Mouse (Mus musculus) erythroblast, adult 5-6 weeks (primary cell): ENCODE results near the gene Scaf1. TPM values are rescaled to one million over a fixed set of nuclear protein-coding genes. Genes with fewer than 3 reads are reported as not detected.

Experiments used
- ATAC-seq: replicated peaks from 2 replicates; pipeline ENCODE4 v1.8.0; 2016; ENCODE audit warnings: moderate number of reproducible peaks, mild to moderate bottlenecking, moderate TSS enrichment, inconsistent platforms; ENCODE audit not compliant: poor library complexity, low FRiP score, severe bottlenecking
- total RNA-seq, 2 experiments: library from RNA; stranded (forward) in 1 of 2; stranded (reverse) in 1 of 2; fragments of 150-400 nt in 1 of 2; fragments of 200-764, 138-1000 nt in 1 of 2; gene quantifications; 2 replicates each; pipeline versions ENCODE4 v1.2.3 to v1.2.4; 2015 to 2017; ENCODE audit warnings: low replicate concordance in 2 of 2

Scaf1 gene
- total RNA-seq, 2 experiments from 2014 or later: 7.9 to 10.0 TPM

GRCm38 (mm10) chr7:44960512-44960910 is 55.7 kb downstream of the Scaf1 start:
- ATAC-seq: no peak

DNA sequence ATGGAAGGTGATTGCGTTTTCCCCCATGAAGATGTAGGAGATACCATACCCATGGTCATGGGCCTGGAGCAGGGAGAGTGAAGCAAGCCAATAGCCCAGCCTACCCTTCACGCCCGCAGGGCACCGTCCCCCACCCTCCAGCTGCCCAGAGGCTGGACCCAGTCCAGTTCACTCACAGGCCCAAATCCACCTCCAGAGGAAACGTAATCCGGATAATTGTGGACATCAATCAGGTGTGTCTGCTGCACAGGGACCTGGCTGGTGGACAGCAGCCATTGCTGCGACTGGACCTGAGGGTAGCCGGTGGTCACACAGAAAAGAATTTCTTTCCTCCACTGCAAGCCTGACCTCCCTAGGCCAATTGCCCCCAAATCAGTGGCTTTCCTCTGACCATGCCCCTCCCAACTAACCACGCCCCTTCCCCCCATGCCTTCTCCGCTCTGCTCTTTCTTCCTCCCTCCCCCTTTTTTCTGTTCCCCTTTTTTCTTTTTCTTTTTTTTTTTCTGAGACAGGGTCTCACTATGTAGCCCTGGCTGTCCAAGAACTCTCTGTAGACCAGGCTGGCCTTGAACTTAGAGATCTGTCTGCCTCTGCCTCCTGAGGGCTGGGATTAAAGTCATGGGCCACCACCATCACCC is 56.2 kb downstream of the Scaf1 start:
- ATAC-seq: no peak

- no peak for ATAC-seq
Measured at GRCm38 (mm10) chr7:44959281-44959680, 56.9 kb downstream of the Scaf1 start.

- no peak; the same call in 1 of the 2 replicates for ATAC-seq
Measured at GRCm38 (mm10) chr7:44958208-44958607, 58.0 kb downstream of the Scaf1 start.

- no peak for ATAC-seq
Measured at GRCm38 (mm10) chr7:44957183-44957835, 58.9 kb downstream of the Scaf1 start.

GRCm38 (mm10) chr7:44956266-44956665 is 59.9 kb downstream of the Scaf1 start:
- ATAC-seq: no peak

- no peak for ATAC-seq
Measured at GRCm38 (mm10) chr7:44955628-44956027, 60.5 kb downstream of the Scaf1 start.

- no peak for ATAC-seq
Measured at GRCm38 (mm10) chr7:44954091-44954885, 61.9 kb downstream of the Scaf1 start.

- ATAC-seq: no peak
Measured at GRCm38 (mm10) chr7:44953561-44953960, 62.6 kb downstream of the Scaf1 start.

Other genes with a start within 250 kb of the Scaf1 start
Only the 30 nearest of the 35 such genes appear.
- gene Akt1s1, start 167.4 kb downstream of the Scaf1 start, total RNA-seq (2015; ENCODE audit: low replicate concordance): 6.5 and 7.1 TPM in 2 replicates
- gene Akt1s1, start 167.4 kb downstream of the Scaf1 start, total RNA-seq (2017; ENCODE audit: low replicate concordance): 19.7 and 43.3 TPM in 2 replicates
- 15.8 and 21.3 TPM in 2 replicates for gene Tbc1d17, start 167.3 kb downstream of the Scaf1 start, total RNA-seq (2015; ENCODE audit: low replicate concordance)
- gene Tbc1d17, start 167.3 kb downstream of the Scaf1 start, total RNA-seq (2017; ENCODE audit: low replicate concordance): 33.6 and 77.5 TPM in 2 replicates
- gene Pnkp, start 159.2 kb downstream of the Scaf1 start, total RNA-seq (2015; ENCODE audit: low replicate concordance): 17.3 and 43.3 TPM in 2 replicates
- gene Pnkp, start 159.2 kb downstream of the Scaf1 start, total RNA-seq (2017; ENCODE audit: low replicate concordance): 26.8 and 32.5 TPM in 2 replicates
- 6.9 and 8.1 TPM in 2 replicates for gene Ptov1, start 146.6 kb downstream of the Scaf1 start, total RNA-seq (2015; ENCODE audit: low replicate concordance)
- gene Ptov1, start 146.6 kb downstream of the Scaf1 start, total RNA-seq (2017; ENCODE audit: low replicate concordance): 8.8 and 12.1 TPM in 2 replicates
- 6.5 and 8.4 TPM in 2 replicates for gene Med25, start 123.7 kb downstream of the Scaf1 start, total RNA-seq (2015; ENCODE audit: low replicate concordance)
- gene Med25, start 123.7 kb downstream of the Scaf1 start, total RNA-seq (2017; ENCODE audit: low replicate concordance): 3.2 and 5.3 TPM in 2 replicates
- 1.3 TPM in 1 of 2 replicates, not detected in the other for gene Fuz, start 120.3 kb downstream of the Scaf1 start, total RNA-seq (2015; ENCODE audit: low replicate concordance)
- gene Fuz, start 120.3 kb downstream of the Scaf1 start, total RNA-seq (2017; ENCODE audit: low replicate concordance): 2.2 and 4.3 TPM in 2 replicates
- 29.4 and 43.1 TPM in 2 replicates for gene Ap2a1, start 86.9 kb downstream of the Scaf1 start, total RNA-seq (2015; ENCODE audit: low replicate concordance)
- 27.5 and 36.0 TPM in 2 replicates for gene Ap2a1, start 86.9 kb downstream of the Scaf1 start, total RNA-seq (2017; ENCODE audit: low replicate concordance)
- not detected in 2 replicates for gene Tsks, start 73.2 kb downstream of the Scaf1 start, total RNA-seq (2015; ENCODE audit: low replicate concordance)
- not detected in 2 replicates for gene Tsks, start 73.2 kb downstream of the Scaf1 start, total RNA-seq (2017; ENCODE audit: low replicate concordance)
- gene Cpt1c, start 41.5 kb downstream of the Scaf1 start, total RNA-seq (2015; ENCODE audit: low replicate concordance): 0.19 and 1.5 TPM in 2 replicates
- gene Cpt1c, start 41.5 kb downstream of the Scaf1 start, total RNA-seq (2017; ENCODE audit: low replicate concordance): 0.28 and 0.51 TPM in 2 replicates
- gene Prmt1, start 29.8 kb downstream of the Scaf1 start, total RNA-seq (2015; ENCODE audit: low replicate concordance): 21.7 and 73.4 TPM in 2 replicates
- gene Prmt1, start 29.8 kb downstream of the Scaf1 start, total RNA-seq (2017; ENCODE audit: low replicate concordance): 9.2 and 30.6 TPM in 2 replicates
- gene Irf3, start 18.7 kb downstream of the Scaf1 start, total RNA-seq (2015; ENCODE audit: low replicate concordance): 15.5 and 24.2 TPM in 2 replicates
- gene Irf3, start 18.7 kb downstream of the Scaf1 start, total RNA-seq (2017; ENCODE audit: low replicate concordance): 17.0 and 34.1 TPM in 2 replicates
- gene Bcl2l12, start 17.7 kb downstream of the Scaf1 start, total RNA-seq (2015; ENCODE audit: low replicate concordance): 2.9 and 9.6 TPM in 2 replicates
- 1.3 and 2.5 TPM in 2 replicates for gene Bcl2l12, start 17.7 kb downstream of the Scaf1 start, total RNA-seq (2017; ENCODE audit: low replicate concordance)
- 7.5 and 10.8 TPM in 2 replicates for gene Rras, start 1.6 kb upstream of the Scaf1 start, total RNA-seq (2015; ENCODE audit: low replicate concordance)
- gene Rras, start 1.6 kb upstream of the Scaf1 start, total RNA-seq (2017; ENCODE audit: low replicate concordance): 0.60 TPM in 1 of 2 replicates, not detected in the other
- 3.3 and 6.1 TPM in 2 replicates for gene Prr12, start 36.5 kb upstream of the Scaf1 start, total RNA-seq (2015; ENCODE audit: low replicate concordance)
- 0.60 and 0.70 TPM in 2 replicates for gene Prr12, start 36.5 kb upstream of the Scaf1 start, total RNA-seq (2017; ENCODE audit: low replicate concordance)
- 10.4 and 20.7 TPM in 2 replicates for gene Nosip, start 46.1 kb upstream of the Scaf1 start, total RNA-seq (2015; ENCODE audit: low replicate concordance)
- 15.5 and 22.2 TPM in 2 replicates for gene Nosip, start 46.1 kb upstream of the Scaf1 start, total RNA-seq (2017; ENCODE audit: low replicate concordance)
- gene Prrg2, start 46.3 kb upstream of the Scaf1 start, total RNA-seq (2015; ENCODE audit: low replicate concordance): 1.3 and 5.2 TPM in 2 replicates
- gene Prrg2, start 46.3 kb upstream of the Scaf1 start, total RNA-seq (2017; ENCODE audit: low replicate concordance): 0.34 and 7.0 TPM in 2 replicates
- gene Rcn3, start 75.9 kb upstream of the Scaf1 start, total RNA-seq (2015; ENCODE audit: low replicate concordance): 1.3 and 2.5 TPM in 2 replicates
- gene Rcn3, start 75.9 kb upstream of the Scaf1 start, total RNA-seq (2017; ENCODE audit: low replicate concordance): 6.7 and 7.5 TPM in 2 replicates
- 2.5 and 7.3 TPM in 2 replicates for gene Fcgrt, start 87.5 kb upstream of the Scaf1 start, total RNA-seq (2015; ENCODE audit: low replicate concordance)
- gene Fcgrt, start 87.5 kb upstream of the Scaf1 start, total RNA-seq (2017; ENCODE audit: low replicate concordance): 10.3 and 11.4 TPM in 2 replicates
- 604 and 677 TPM in 2 replicates for gene Rps11, start 108.1 kb upstream of the Scaf1 start, total RNA-seq (2015; ENCODE audit: low replicate concordance)
- gene Rps11, start 108.1 kb upstream of the Scaf1 start, total RNA-seq (2017; ENCODE audit: low replicate concordance): 233 and 238 TPM in 2 replicates
- gene Rpl13a, start 112.4 kb upstream of the Scaf1 start, total RNA-seq (2015; ENCODE audit: low replicate concordance): 517 and 725 TPM in 2 replicates
- gene Rpl13a, start 112.4 kb upstream of the Scaf1 start, total RNA-seq (2017; ENCODE audit: low replicate concordance): 475 and 688 TPM in 2 replicates
- gene Gm45713, start 119.9 kb upstream of the Scaf1 start, total RNA-seq (2015; ENCODE audit: low replicate concordance): not detected in 2 replicates
- not detected in 2 replicates for gene Gm45713, start 119.9 kb upstream of the Scaf1 start, total RNA-seq (2017; ENCODE audit: low replicate concordance)
- 1.3 and 3.8 TPM in 2 replicates for gene Flt3l, start 120.1 kb upstream of the Scaf1 start, total RNA-seq (2015; ENCODE audit: low replicate concordance)
- 2.6 and 3.6 TPM in 2 replicates for gene Flt3l, start 120.1 kb upstream of the Scaf1 start, total RNA-seq (2017; ENCODE audit: low replicate concordance)
- 33.4 and 59.6 TPM in 2 replicates for gene Pih1d1, start 137.9 kb upstream of the Scaf1 start, total RNA-seq (2015; ENCODE audit: low replicate concordance)
- 2.7 and 15.8 TPM in 2 replicates for gene Pih1d1, start 137.9 kb upstream of the Scaf1 start, total RNA-seq (2017; ENCODE audit: low replicate concordance)
- gene Aldh16a1, start 138.2 kb upstream of the Scaf1 start, total RNA-seq (2015; ENCODE audit: low replicate concordance): 10.2 and 12.7 TPM in 2 replicates
- gene Aldh16a1, start 138.2 kb upstream of the Scaf1 start, total RNA-seq (2017; ENCODE audit: low replicate concordance): 6.3 and 10.3 TPM in 2 replicates
- gene Slc17a7, start 147.6 kb upstream of the Scaf1 start, total RNA-seq (2015; ENCODE audit: low replicate concordance): not detected in 2 replicates
- 0.28 TPM in 1 of 2 replicates, not detected in the other for gene Slc17a7, start 147.6 kb upstream of the Scaf1 start, total RNA-seq (2017; ENCODE audit: low replicate concordance)
- gene Gfy, start 163.2 kb upstream of the Scaf1 start, total RNA-seq (2015; ENCODE audit: low replicate concordance): not detected in 2 replicates
- gene Gfy, start 163.2 kb upstream of the Scaf1 start, total RNA-seq (2017; ENCODE audit: low replicate concordance): not detected in 2 replicates
- gene Pth2, start 164.6 kb upstream of the Scaf1 start, total RNA-seq (2015; ENCODE audit: low replicate concordance): not detected in 2 replicates
- gene Pth2, start 164.6 kb upstream of the Scaf1 start, total RNA-seq (2017; ENCODE audit: low replicate concordance): not detected in 2 replicates
- gene Ccdc155, start 188.5 kb upstream of the Scaf1 start, total RNA-seq (2015; ENCODE audit: low replicate concordance): not detected in 2 replicates
- not detected in 2 replicates for gene Ccdc155, start 188.5 kb upstream of the Scaf1 start, total RNA-seq (2017; ENCODE audit: low replicate concordance)
- gene Dkkl1, start 195.8 kb upstream of the Scaf1 start, total RNA-seq (2015; ENCODE audit: low replicate concordance): 6.3 and 20.8 TPM in 2 replicates
- gene Dkkl1, start 195.8 kb upstream of the Scaf1 start, total RNA-seq (2017; ENCODE audit: low replicate concordance): 0.56 TPM in 1 of 2 replicates, not detected in the other
- gene Tead2, start 199.4 kb upstream of the Scaf1 start, total RNA-seq (2015; ENCODE audit: low replicate concordance): not detected in 2 replicates
- gene Tead2, start 199.4 kb upstream of the Scaf1 start, total RNA-seq (2017; ENCODE audit: low replicate concordance): 0.42 and 0.51 TPM in 2 replicates